Mouse (Mus musculus): ENCODE data around the gene Pepd. TPM values are rescaled to one million over a fixed set of nuclear protein-coding genes. Genes with fewer than 3 reads are reported as not detected.
A peak's percentile ranks its signal among the peaks of the same experiment; 100 is the strongest.

The Pepd gene
- polyA plus RNA-seq, 1 experiment from 2014 or later: 45.4 TPM

- ATAC-seq: no peak
- no peak overlapping the region for H3K9ac ChIP-seq
- WGBS (ENCODE audit: insufficient replicate concordance): 77% methylated on average over 2 of the region's 2 CpGs
- no peak overlapping the region for H3K4me3 ChIP-seq
- peaks cover 8% of the 10 kb centered on the region for H3K9me3 ChIP-seq (replicated peaks)
- peaks cover 12% of the 10 kb centered on the region; the same call in 1 of the 2 replicates for H3K4me1 ChIP-seq
- no peaks in the 10 kb centered on the region for H3K27me3 ChIP-seq (replicated peaks)
- H3K36me3 ChIP-seq: peaks cover 36% of the 10 kb centered on the region
- H3K4me2 ChIP-seq: no peak overlapping the region
- no peak overlapping the region for H3K27ac ChIP-seq
These were observed 24.2 kb downstream of the Pepd start for GRCm38 (mm10) chr7:34936347-34936746.

GRCm38 (mm10) chr7:34938636-34939261, 26.6 kb downstream of the Pepd start:
- Histone ChIP-seq H3K27me3 (replicated peaks) (no peaks in the 10 kb centered on the region), H3K4me2 (no peak overlapping the region), H3K36me3 (peaks cover 48% of the 10 kb centered on the region), H3K4me1 (no peaks in the 10 kb centered on the region), H3K27ac (no peak overlapping the region), H3K9me3 (replicated peaks) (peaks cover 8% of the 10 kb centered on the region), H3K9ac (no peak overlapping the region), H3K4me3 (no peak overlapping the region)
- no peak for ATAC-seq
- WGBS (ENCODE audit: insufficient replicate concordance): 71% methylated on average over 7 of the region's 7 CpGs

GRCm38 (mm10) chr7:34939262-34939951, 27.2 kb downstream of the Pepd start:
- no peaks in the 10 kb centered on the region for H3K4me1 ChIP-seq
- no peak overlapping the region for H3K4me3 ChIP-seq
- 78% methylated on average over 14 of the region's 14 CpGs for WGBS (ENCODE audit: insufficient replicate concordance)
- H3K9me3 ChIP-seq (replicated peaks): peaks cover 8% of the 10 kb centered on the region
- H3K36me3 ChIP-seq: peaks cover 45% of the 10 kb centered on the region
- no peak overlapping the region for H3K27ac ChIP-seq
- no peaks in the 10 kb centered on the region for H3K27me3 ChIP-seq (replicated peaks)
- no peak overlapping the region for H3K4me2 ChIP-seq
- no peak overlapping the region for H3K9ac ChIP-seq
- ATAC-seq: no peak

GRCm38 (mm10) chr7:34939952-34940312, 27.8 kb downstream of the Pepd start:
- ATAC-seq: no peak
- Histone ChIP-seq H3K4me3 (no peak overlapping the region), H3K4me1 (no peaks in the 10 kb centered on the region), H3K27ac (no peak overlapping the region), H3K27me3 (replicated peaks) (no peaks in the 10 kb centered on the region), H3K9me3 (replicated peaks) (peaks cover 8% of the 10 kb centered on the region), H3K36me3 (peaks cover 44% of the 10 kb centered on the region), H3K9ac (no peak overlapping the region), H3K4me2 (no peak overlapping the region)
- 76% methylated on average over 7 of the region's 7 CpGs for WGBS (ENCODE audit: insufficient replicate concordance)

GRCm38 (mm10) chr7:34943581-34944123, 31.5 kb downstream of the Pepd start:
- no peak for ATAC-seq
- H3K27ac ChIP-seq: no peak overlapping the region
- no peaks in the 10 kb centered on the region for H3K9me3 ChIP-seq (replicated peaks)
- no peak overlapping the region for H3K9ac ChIP-seq
- no peak overlapping the region for H3K4me3 ChIP-seq
- H3K27me3 ChIP-seq (replicated peaks): no peaks in the 10 kb centered on the region
- H3K36me3 ChIP-seq: peaks cover 36% of the 10 kb centered on the region
- H3K4me2 ChIP-seq: no peak overlapping the region
- 63% methylated on average over 4 of the region's 4 CpGs for WGBS (ENCODE audit: insufficient replicate concordance)
- no peaks in the 10 kb centered on the region for H3K4me1 ChIP-seq

- WGBS (ENCODE audit: insufficient replicate concordance): 76% methylated on average over 7 of the region's 7 CpGs
- no peak for ATAC-seq
- no peaks in the 10 kb centered on the region for H3K9me3 ChIP-seq (replicated peaks)
- H3K27ac ChIP-seq: no peak overlapping the region
- H3K9ac ChIP-seq: no peak overlapping the region
- H3K36me3 ChIP-seq: peaks cover 36% of the 10 kb centered on the region
- H3K4me1 ChIP-seq: no peaks in the 10 kb centered on the region
- H3K4me3 ChIP-seq: no peak overlapping the region
- H3K27me3 ChIP-seq (replicated peaks): no peaks in the 10 kb centered on the region
- H3K4me2 ChIP-seq: no peak overlapping the region
These were observed 34.2 kb downstream of the Pepd start for GRCm38 (mm10) chr7:34946269-34946925.

GRCm38 (mm10) chr7:34954548-34954947, 42.4 kb downstream of the Pepd start:
- no peaks in the 10 kb centered on the region for H3K27me3 ChIP-seq (replicated peaks)
- H3K4me1 ChIP-seq: no peaks in the 10 kb centered on the region
- no peak overlapping the region for H3K9ac ChIP-seq
- H3K4me3 ChIP-seq: no peak overlapping the region
- 0 out of 2 replicates have a peak, but pooled peaks cover 7% of the 10 kb centered on the region for H3K36me3 ChIP-seq
- H3K27ac ChIP-seq: no peak overlapping the region
- no peak overlapping the region for H3K4me2 ChIP-seq
- H3K9me3 ChIP-seq (replicated peaks): no peaks in the 10 kb centered on the region
- 78% methylated on average over 9 of the region's 9 CpGs for WGBS (ENCODE audit: insufficient replicate concordance)
- ATAC-seq: no peak

- H3K36me3 ChIP-seq: 0 out of 2 replicates have a peak, but pooled peaks cover 7% of the 10 kb centered on the region
- no peak overlapping the region for H3K27ac ChIP-seq
- H3K4me2 ChIP-seq: no peak overlapping the region
- H3K9ac ChIP-seq: no peak overlapping the region
- H3K27me3 ChIP-seq (replicated peaks): no peaks in the 10 kb centered on the region
- H3K4me3 ChIP-seq: no peak overlapping the region
- WGBS (ENCODE audit: insufficient replicate concordance): 74% methylated on average over 3 of the region's 3 CpGs
- ATAC-seq: no peak
- no peaks in the 10 kb centered on the region for H3K4me1 ChIP-seq
- no peaks in the 10 kb centered on the region for H3K9me3 ChIP-seq (replicated peaks)
These were observed 43.1 kb downstream of the Pepd start for GRCm38 (mm10) chr7:34955295-34955694.

- ATAC-seq: no peak
- Histone ChIP-seq H3K9me3 (replicated peaks) (no peaks in the 10 kb centered on the region), H3K27me3 (replicated peaks) (no peaks in the 10 kb centered on the region), H3K4me1 (no peaks in the 10 kb centered on the region), H3K4me2 (no peak overlapping the region), H3K36me3 (0 out of 2 replicates have a peak, but pooled peaks cover 7% of the 10 kb centered on the region), H3K27ac (no peak overlapping the region), H3K9ac (no peak overlapping the region), H3K4me3 (no peak overlapping the region)
- WGBS (ENCODE audit: insufficient replicate concordance): 91% methylated on average over 8 of the region's 8 CpGs
These were observed 45.0 kb downstream of the Pepd start for GRCm38 (mm10) chr7:34957138-34957537.

GRCm38 (mm10) chr7:34963889-34964645, 51.9 kb downstream of the Pepd start:
- no peak overlapping the region for H3K4me3 ChIP-seq
- no peaks in the 10 kb centered on the region for H3K9me3 ChIP-seq (replicated peaks)
- H3K4me2 ChIP-seq: no peak overlapping the region
- H3K36me3 ChIP-seq: no peaks in the 10 kb centered on the region
- no peaks in the 10 kb centered on the region for H3K27me3 ChIP-seq (replicated peaks)
- H3K27ac ChIP-seq: no peak overlapping the region
- H3K9ac ChIP-seq: no peak overlapping the region
- H3K4me1 ChIP-seq: peaks cover 21% of the 10 kb centered on the region
- no peak for ATAC-seq
- WGBS (ENCODE audit: insufficient replicate concordance): 78% methylated on average over 11 of the region's 11 CpGs

GRCm38 (mm10) chr7:34967362-34967761, 55.2 kb downstream of the Pepd start:
- Histone ChIP-seq H3K9ac (no peak overlapping the region), H3K27me3 (replicated peaks) (no peaks in the 10 kb centered on the region), H3K9me3 (replicated peaks) (no peaks in the 10 kb centered on the region), H3K27ac (peak overlapping the region; percentile 22; the same call in 1 of the 2 replicates), H3K4me2 (no peak overlapping the region), H3K36me3 (peaks cover 25% of the 10 kb centered on the region), H3K4me3 (no peak overlapping the region), H3K4me1 (peaks cover 35% of the 10 kb centered on the region)
- WGBS (ENCODE audit: insufficient replicate concordance): 84% methylated on average over 3 of the region's 3 CpGs
- ATAC-seq: no peak

All from liver, embryonic 12.5 days (tissue).